ENCODE assay signal across 11 mouse cellular contexts in genomic region chr11:32780747-32781536, GRCm38 (mm10). TPM values are rescaled to one million over a fixed set of nuclear protein-coding genes. Genes with fewer than 3 reads are reported as not detected.
DNase-seq lines count a peak whose midpoint lies in the region; ATAC-seq lines count a peak whose summit lies in the region.
"Had no signal": no experiment of that assay in that cellular context is flagged by ENCODE, and none has a peak within 500 bp of the region (broad histone marks: within the 10 kb centered on the region; RNA-seq: fewer than 3 reads in every experiment).

No protein-coding gene starts in this region.

- intact Hi-C loops in left cerebral cortex, postnatal 4 days (cut with DNase I) = no loop called here

- H3K4me2 ChIP-seq in midbrain, embryonic 14.5 days (ENCODE audit: low read length) = no peak overlapping the region

- peak; percentile 74 for ATAC-seq in frontal cortex, adult (ENCODE audit: low TSS enrichment)
- ATAC-seq in midbrain, embryonic 14.5 days (ENCODE audit: low FRiP score, low TSS enrichment) = peak; percentile 46

- H3K36me3 ChIP-seq in midbrain, embryonic 14.5 days (ENCODE audit: control insufficient read depth, insufficient read depth, low read length) = no peaks in the 10 kb centered on the region
- H3K36me3 ChIP-seq in midbrain, embryonic 10.5 days = no peaks in the 10 kb centered on the region

- H3K27ac ChIP-seq in midbrain, embryonic 14.5 days (replicated peaks; ENCODE audit: low read depth, low read length) = no peak overlapping the region
- no peak overlapping the region; the same call in 1 of the 2 replicates for H3K27ac ChIP-seq in midbrain, embryonic 10.5 days (replicated peaks)
- H3K27ac ChIP-seq: macrophage had no signal

- no peaks in the 10 kb centered on the region for H3K27me3 ChIP-seq in midbrain, embryonic 14.5 days (ENCODE audit: control insufficient read depth, insufficient read depth, low read length)
- no peaks in the 10 kb centered on the region for H3K27me3 ChIP-seq in midbrain, embryonic 10.5 days (ENCODE audit: low read depth, poor library complexity, severe bottlenecking)

- 55% methylated on average over 11 of the region's 11 CpGs for WGBS in midbrain, embryonic 14.5 days
- 70% methylated on average over 11 of the region's 11 CpGs for WGBS in midbrain, embryonic 10.5 days

- no peaks in the 10 kb centered on the region for H3K4me1 ChIP-seq in midbrain, embryonic 14.5 days (ENCODE audit: control insufficient read depth, insufficient read depth, low read length)
- H3K4me1 ChIP-seq in midbrain, embryonic 10.5 days = peaks cover 6% of the 10 kb centered on the region; the same call in 1 of the 2 replicates

- no peaks in the 10 kb centered on the region for H3K9me3 ChIP-seq in midbrain, embryonic 14.5 days (ENCODE audit: control insufficient read depth, low read length)
- H3K9me3 ChIP-seq in midbrain, embryonic 10.5 days (replicated peaks) = no peaks in the 10 kb centered on the region

- DNase-seq in frontal cortex, postnatal 14 days (ENCODE audit: low spot score in 2 of 2) = no peak
- peak; percentile 14 for DNase-seq in midbrain, embryonic 14.5 days
- DNase-seq in midbrain, embryonic 10.5 days (ENCODE audit: low spot score) = no peak
- DNase-seq in left cerebral cortex, postnatal 4 days = peak; percentile 14
- DNase-seq in telencephalon, adult 2 months (ENCODE audit: low read depth, low spot score) = peak; percentile 22
- no peak for DNase-seq in adipocyte (ENCODE audit: low spot score)
- no peak for DNase-seq in spleen, adult 12 weeks (ENCODE audit: low spot score)
- DNase-seq: adrenal gland, adult 8-10 months had no signal

- no peak overlapping the region for H3K4me3 ChIP-seq in midbrain, embryonic 14.5 days (replicated peaks; ENCODE audit: low read depth, low read length)
- no peak overlapping the region for H3K4me3 ChIP-seq in midbrain, embryonic 10.5 days

- 0 out of 2 replicates have a peak overlapping the region, but pooled peaks have one; percentile 16 for H3K9ac ChIP-seq in midbrain, embryonic 14.5 days (replicated peaks; ENCODE audit: low read length)

RNA-seq across cellular contexts. Expression of gene Smim23, which starts 43.5 kb away (rescaled TPM):
- polyA plus RNA-seq in midbrain, embryonic 14.5 days (2014; fragmentation: Nextera tagmentation; extraction: Ambion mirVana) = not detected in 2 replicates
- not detected in 2 replicates for polyA plus RNA-seq in midbrain, embryonic 10.5 days (2016; fragmentation: Nextera tagmentation; extraction: Ambion mirVana)
- not detected for total RNA-seq in left cerebral cortex, postnatal 4 days (2021)
- total RNA-seq: adrenal gland, adult 8-10 months; layer of hippocampus, adult 18-20 months had no signal
- polyA plus RNA-seq: macrophage had no signal

Comparison
In these comparisons a context has a peak if more than half of its experiments do, and no peak if none do; other contexts are left out.
1. DNase-seq: peak in midbrain, embryonic 14.5 days (single experiment), left cerebral cortex, postnatal 4 days (single experiment) and telencephalon, adult 2 months (single experiment); none in frontal cortex, postnatal 14 days (0 of 2), midbrain, embryonic 10.5 days (single experiment), adipocyte (single experiment) and spleen, adult 12 weeks (single experiment).